Mouse (Mus musculus) hindbrain, embryonic 10.5 days (tissue): ENCODE measurements around the gene Ap4b1. TPM values are rescaled to one million over a fixed set of nuclear protein-coding genes. Genes with fewer than 3 reads are reported as not detected.
A peak's percentile ranks its signal among the peaks of the same experiment; 100 is the strongest.
"Not testable (repeated sequence)": the region's sequence is repeated elsewhere in the genome, so short reads cannot be mapped to it uniquely, and the experiment has no call there.

Experiments
- DNase-seq: peaks from one replicate; pipeline ENCODE4 v3.0.0-alpha.2; 2017; ENCODE audit warnings: low spot score
- H3K27ac ChIP-seq: fragments of 300-500 bp; sonication (generic); 2 replicates; pipeline ENCODE4 v1.5.1; 2016; ENCODE audit warnings: mild to moderate bottlenecking, moderate library complexity
- H3K27me3 ChIP-seq: fragments of 300-500 bp; sonication (generic); 2 replicates; pipeline ENCODE4 v1.6.1; 2016; ENCODE audit warnings: mild to moderate bottlenecking; ENCODE audit not compliant: poor library complexity, insufficient read depth, severe bottlenecking
- H3K36me3 ChIP-seq: fragments of 300-500 bp; sonication (generic); 2 replicates; pipeline ENCODE4 v1.6.1; 2016; ENCODE audit warnings: mild to moderate bottlenecking, moderate library complexity
- H3K4me1 ChIP-seq: fragments of 300-500 bp; sonication (generic); replicated peaks from 2 replicates; pipeline ENCODE4 v1.6.1; 2016; ENCODE audit warnings: mild to moderate bottlenecking
- H3K4me3 ChIP-seq: fragments of 300-500 bp; sonication (generic); 2 replicates; pipeline ENCODE4 v1.5.1; 2016; ENCODE audit warnings: mild to moderate bottlenecking, moderate library complexity
- H3K9me3 ChIP-seq: fragments of 300-500 bp; sonication (generic); 2 replicates; pipeline ENCODE4 v1.6.1; 2016; ENCODE audit warnings: mild to moderate bottlenecking, moderate library complexity
- WGBS: fragments of 180-500 bp; shearing (Covaris S2); methylation state at CpG from one replicate; pipeline ENCODE4 v1.1.7; 2016; 5-methylcytosine and 5-hydroxymethylcytosine counted together
- polyA plus RNA-seq: library from polyadenylated mRNA; unstranded; fragments of >200 nt; fragmentation: Nextera tagmentation; extraction: Ambion mirVana; gene quantifications from 2 replicates; pipeline ENCODE4 v1.2.1, GENCODE M21; 2016

Gene Ap4b1
- polyA plus RNA-seq, 1 experiment from 2014 or later: 22.1 TPM

DNA sequence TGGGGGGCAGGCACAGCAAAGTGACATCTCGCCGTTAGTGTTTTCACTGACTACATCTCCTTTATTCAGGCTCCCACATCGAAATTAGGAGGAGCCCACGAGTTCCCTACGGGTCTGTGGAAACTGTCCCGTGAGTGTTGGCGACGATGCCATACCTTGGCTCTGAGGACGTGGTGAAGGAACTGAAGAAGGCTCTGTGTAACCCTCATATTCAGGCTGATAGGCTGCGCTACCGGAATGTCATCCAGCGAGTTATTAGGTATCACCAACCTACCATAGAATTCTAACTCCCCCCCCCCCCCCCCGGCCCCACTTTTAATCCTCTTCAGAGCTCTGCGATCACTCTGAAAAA lies 455 bp downstream of the Ap4b1 start:
- Histone ChIP-seq H3K27ac (peak overlapping the region; percentile 94), H3K36me3 (peaks cover 37% of the 10 kb centered on the region), H3K9me3 (no peaks in the 10 kb centered on the region), H3K4me3 (peak overlapping the region; percentile 81), H3K27me3 (no peaks in the 10 kb centered on the region), H3K4me1 (peaks cover 20% of the 10 kb centered on the region)
- WGBS: 3% methylated on average over 14 of the region's 14 CpGs
- DNase-seq: no peak

DNA sequence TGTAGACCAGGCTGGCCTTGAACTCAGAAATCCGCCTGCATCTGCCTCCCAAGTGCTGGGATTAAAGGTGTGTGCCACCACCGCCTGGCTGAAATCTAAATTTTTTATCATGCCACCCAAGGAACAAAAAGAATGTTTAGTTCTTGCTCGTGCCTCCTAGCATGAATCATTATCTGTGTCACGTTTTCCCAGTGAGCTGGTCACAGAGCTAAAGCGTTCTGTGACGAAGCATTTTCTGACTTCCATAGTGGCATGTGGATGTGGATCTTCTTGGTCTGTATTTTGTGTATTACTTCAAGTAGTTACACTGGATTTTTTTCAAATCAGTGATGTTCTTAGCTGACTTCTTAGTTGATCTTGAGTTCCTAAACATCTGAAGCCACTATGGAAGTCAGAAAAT lies 1.6 kb downstream of the Ap4b1 start:
- H3K27ac ChIP-seq: no peak overlapping the region
- peaks cover 20% of the 10 kb centered on the region for H3K4me1 ChIP-seq
- H3K9me3 ChIP-seq: no peaks in the 10 kb centered on the region
- peaks cover 39% of the 10 kb centered on the region for H3K36me3 ChIP-seq
- DNase-seq: no peak
- no peaks in the 10 kb centered on the region for H3K27me3 ChIP-seq
- no peak overlapping the region for H3K4me3 ChIP-seq
- WGBS: 90% methylated on average over 6 of the region's 6 CpGs

DNA sequence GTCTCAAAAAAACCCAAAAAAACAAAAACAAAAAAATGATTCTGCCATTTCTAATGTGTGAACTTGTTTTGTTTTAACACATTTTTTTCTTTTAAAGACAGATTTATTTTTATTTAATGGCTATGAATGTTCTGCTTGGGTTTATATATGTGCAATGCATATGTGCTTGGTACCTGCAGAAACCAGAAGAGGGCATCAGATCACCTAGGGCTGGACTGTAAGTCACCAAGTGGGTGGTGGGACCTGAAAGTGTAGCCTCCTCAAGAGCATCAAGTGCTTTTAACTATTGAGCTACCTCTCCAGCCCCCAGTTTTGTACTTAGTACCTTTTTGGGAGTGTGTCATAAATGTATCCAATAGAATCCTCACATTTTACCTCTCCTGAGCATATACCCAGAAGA lies 18.2 kb downstream of the Ap4b1 start:
- no peak overlapping the region for H3K4me3 ChIP-seq
- H3K36me3 ChIP-seq: peaks cover 8% of the 10 kb centered on the region
- no peaks in the 10 kb centered on the region for H3K9me3 ChIP-seq
- no peaks in the 10 kb centered on the region for H3K4me1 ChIP-seq
- no peaks in the 10 kb centered on the region for H3K27me3 ChIP-seq
- no peak overlapping the region for H3K27ac ChIP-seq
- no peak for DNase-seq

DNA sequence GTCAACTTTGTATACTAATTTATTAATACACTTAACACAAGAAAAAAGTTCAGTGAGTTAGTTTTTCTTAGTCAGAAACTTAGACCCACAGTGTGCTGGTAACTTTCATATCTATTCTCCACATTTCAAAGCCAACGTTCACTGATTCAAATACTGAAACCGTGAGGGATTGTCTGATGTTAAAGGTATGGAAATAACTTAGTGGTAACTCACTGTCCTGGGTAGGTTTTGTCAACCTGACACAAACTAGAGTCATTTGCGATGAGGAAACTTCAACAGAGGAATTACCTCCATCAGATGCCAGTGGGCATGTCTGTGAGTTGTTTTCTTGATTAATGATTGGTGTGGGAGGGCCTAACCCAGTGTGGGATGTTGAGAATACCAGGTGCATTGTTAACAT lies 19.7 kb downstream of the Ap4b1 start:
- no peaks in the 10 kb centered on the region for H3K27me3 ChIP-seq
- no peaks in the 10 kb centered on the region for H3K9me3 ChIP-seq
- 88% methylated on average over 3 of the region's 3 CpGs for WGBS
- no peak overlapping the region for H3K27ac ChIP-seq
- no peak overlapping the region for H3K4me3 ChIP-seq
- H3K4me1 ChIP-seq: no peaks in the 10 kb centered on the region
- DNase-seq: no peak
- no peaks in the 10 kb centered on the region for H3K36me3 ChIP-seq

DNA sequence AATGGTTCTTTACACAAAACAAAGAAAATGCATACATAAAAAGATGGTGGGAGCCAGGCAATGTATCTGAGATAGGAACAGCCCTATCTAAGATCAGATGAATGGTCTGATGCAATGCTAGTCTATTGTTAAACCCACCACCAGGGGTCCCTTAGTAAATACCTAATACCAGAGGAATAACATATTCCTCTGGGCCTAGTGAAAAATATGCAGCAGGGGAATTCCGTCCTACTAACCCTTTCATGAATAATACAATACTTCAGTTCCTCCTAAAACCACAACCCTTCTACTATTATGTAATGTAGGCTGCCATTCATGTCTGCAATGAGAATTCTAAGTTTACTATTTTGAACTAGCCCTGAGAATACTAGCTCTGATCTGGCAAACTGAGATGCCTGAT lies 21.4 kb downstream of the Ap4b1 start:
- H3K27ac ChIP-seq, DNase-seq, H3K4me1 ChIP-seq, H3K27me3 ChIP-seq, H3K4me3 ChIP-seq, H3K9me3 ChIP-seq, H3K36me3 ChIP-seq: not testable (repeated sequence)
- WGBS: 71% methylated on average over 1 of the region's 1 CpGs

DNA sequence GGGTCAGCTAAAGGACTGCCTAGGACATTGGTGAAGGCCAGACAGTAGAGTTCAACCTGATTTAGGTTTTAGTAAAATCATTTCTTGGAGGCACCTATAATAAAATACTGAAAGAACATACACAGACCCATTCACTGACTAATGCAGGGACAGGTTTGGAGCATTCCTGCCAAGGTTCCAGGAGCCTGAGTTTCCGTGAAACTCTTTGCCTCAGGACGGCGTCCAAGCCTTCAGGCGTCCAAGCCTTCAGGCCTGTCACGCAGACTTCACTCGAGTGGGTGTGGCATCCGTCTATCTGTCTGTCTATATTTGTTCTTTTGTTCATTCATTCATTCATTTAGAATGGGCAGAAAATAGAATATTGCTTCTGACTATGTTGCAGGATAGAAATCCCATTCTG lies 21.8 kb downstream of the Ap4b1 start:
- H3K4me3 ChIP-seq: no peak overlapping the region
- no peak overlapping the region for H3K27ac ChIP-seq
- H3K4me1 ChIP-seq: no peaks in the 10 kb centered on the region
- no peaks in the 10 kb centered on the region for H3K9me3 ChIP-seq
- no peaks in the 10 kb centered on the region for H3K36me3 ChIP-seq
- DNase-seq: no peak
- no peaks in the 10 kb centered on the region for H3K27me3 ChIP-seq
- 84% methylated on average over 7 of the region's 7 CpGs for WGBS

DNA sequence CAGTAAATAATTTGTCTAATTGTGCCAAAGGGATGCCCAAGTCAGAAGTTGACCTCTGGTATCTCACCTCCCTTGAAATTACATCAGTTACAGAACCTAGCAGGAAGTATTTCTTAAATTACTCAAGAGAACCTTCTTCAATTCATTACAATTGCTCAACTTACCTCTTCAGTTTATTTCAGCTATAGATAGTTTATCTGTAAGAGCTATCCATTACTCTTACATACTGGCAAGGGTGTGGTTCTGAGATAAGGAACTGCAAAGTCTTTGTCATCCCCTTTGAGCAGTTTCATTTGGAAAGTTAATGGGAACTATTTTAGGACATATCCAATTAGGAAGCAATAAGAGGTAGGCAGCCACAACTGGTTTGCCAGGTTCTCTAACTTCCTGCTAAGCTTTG lies 23.1 kb downstream of the Ap4b1 start, which contains the start of gene Bcl2l15:
Bcl2l15 (plus strand) TSS at position 176 of the 400 bp plus-strand sequence.
- no peak for DNase-seq
- Histone ChIP-seq H3K27ac (no peak within 1 kb of the TSS), H3K27me3 (no peaks in the 10 kb centered on the region), H3K36me3 (no peaks in the 10 kb centered on the region), H3K4me1 (no peaks in the 10 kb centered on the region), H3K4me3 (no peak within 1 kb of the TSS), H3K9me3 (no peaks in the 10 kb centered on the region)

DNA sequence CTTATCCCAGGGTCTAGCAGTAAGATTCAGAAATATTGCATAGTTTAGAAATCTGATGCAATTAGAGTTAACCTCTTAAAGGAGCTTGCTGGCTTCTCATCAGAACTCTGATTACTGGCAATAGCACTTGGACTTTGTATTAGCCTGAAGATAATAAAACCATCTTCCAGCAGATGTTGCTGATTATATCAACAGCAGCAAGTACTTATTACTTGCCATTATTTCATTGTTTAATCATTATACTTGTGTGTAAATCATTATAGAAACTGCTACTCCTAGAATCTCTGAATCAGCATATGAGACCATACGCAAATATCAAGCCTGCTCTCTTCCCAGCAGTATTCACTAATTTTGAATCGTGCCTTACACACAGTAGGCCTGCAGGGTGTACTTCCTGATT lies 24.7 kb downstream of the Ap4b1 start:
- no peak overlapping the region for H3K27ac ChIP-seq
- no peak overlapping the region for H3K4me3 ChIP-seq
- no peaks in the 10 kb centered on the region for H3K27me3 ChIP-seq
- no peaks in the 10 kb centered on the region for H3K9me3 ChIP-seq
- no peak for DNase-seq
- no peaks in the 10 kb centered on the region for H3K36me3 ChIP-seq
- no peaks in the 10 kb centered on the region for H3K4me1 ChIP-seq
- WGBS: 96% methylated on average over 2 of the region's 2 CpGs

DNA sequence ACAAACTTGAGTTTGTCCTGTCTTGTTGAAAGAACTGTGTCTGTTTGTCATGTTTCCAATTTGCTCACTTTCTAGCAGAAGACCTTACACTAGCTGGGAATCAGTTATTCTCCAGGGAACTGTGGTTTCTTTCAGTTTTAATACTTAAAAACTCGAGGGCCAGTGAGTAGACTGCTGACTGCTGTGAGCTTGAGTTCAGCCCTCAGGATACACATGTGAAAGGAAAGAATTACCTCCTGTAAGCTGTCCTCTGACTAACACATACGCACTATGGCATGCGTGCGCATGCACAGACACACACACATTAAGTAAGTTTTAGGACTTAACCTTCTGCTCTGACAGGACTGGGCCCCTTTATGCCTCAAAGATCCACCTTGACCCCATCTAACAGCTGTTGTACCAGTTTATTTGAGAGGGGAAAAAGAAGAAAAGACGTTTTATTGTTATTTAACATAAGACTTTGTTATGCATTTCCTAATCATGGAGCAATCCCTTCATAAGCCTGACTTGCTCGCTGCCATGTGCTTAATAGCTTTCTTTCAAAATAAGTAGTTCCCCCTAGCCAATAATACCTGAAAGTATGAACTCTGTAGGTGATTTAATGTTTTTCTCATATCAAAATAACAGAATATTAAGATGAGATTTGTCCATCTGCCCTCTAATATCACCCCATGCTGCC lies 26.1 kb downstream of the Ap4b1 start:
- Histone ChIP-seq H3K36me3 (no peaks in the 10 kb centered on the region), H3K9me3 (no peaks in the 10 kb centered on the region), H3K27me3 (no peaks in the 10 kb centered on the region), H3K27ac (no peak overlapping the region), H3K4me3 (no peak overlapping the region), H3K4me1 (no peaks in the 10 kb centered on the region)
- WGBS: 85% methylated on average over 6 of the region's 6 CpGs
- no peak for DNase-seq

DNA sequence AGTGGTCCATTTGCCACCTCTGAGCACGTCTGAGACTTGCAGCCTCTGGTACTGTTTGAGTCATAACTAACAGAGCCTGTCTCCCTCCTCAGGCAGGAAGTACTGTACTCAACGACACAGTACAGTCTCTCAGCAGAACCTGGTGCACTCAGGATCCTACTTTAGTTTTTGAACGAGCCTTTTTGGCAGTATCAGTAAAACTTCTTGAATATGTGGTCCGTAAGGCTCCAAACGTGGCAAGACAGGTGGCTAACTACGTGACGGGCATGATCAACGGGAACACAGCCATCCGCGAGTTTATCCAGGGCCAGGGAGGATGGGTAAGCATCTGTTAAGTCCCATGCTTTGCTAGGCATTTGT lies 26.6 kb downstream of the Ap4b1 start:
- Histone ChIP-seq H3K9me3 (no peaks in the 10 kb centered on the region), H3K27me3 (no peaks in the 10 kb centered on the region), H3K27ac (no peak overlapping the region), H3K4me1 (no peaks in the 10 kb centered on the region), H3K36me3 (no peaks in the 10 kb centered on the region), H3K4me3 (no peak overlapping the region)
- 86% methylated on average over 10 of the region's 10 CpGs for WGBS
- no peak for DNase-seq

DNA sequence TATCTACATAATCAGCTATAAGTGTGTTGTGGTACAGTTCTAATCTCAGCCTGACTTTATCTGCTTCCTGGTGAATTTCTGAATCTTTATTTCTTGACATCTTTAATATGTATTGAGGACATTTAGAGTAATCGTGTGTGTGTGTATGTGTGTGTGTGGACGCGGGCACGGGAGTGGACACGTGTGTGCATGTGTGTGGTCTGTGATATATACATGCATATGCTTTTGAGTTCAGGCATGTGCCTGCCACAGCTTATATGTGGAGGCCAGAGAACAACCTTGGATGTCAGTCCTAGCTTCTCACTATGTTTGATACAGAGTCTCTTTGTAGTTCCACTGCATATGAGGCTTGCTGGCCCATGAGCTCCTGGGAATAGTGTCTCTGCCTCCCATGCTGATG lies 27.1 kb downstream of the Ap4b1 start:
- WGBS: 98% methylated on average over 5 of the region's 5 CpGs
- Histone ChIP-seq H3K9me3 (no peaks in the 10 kb centered on the region), H3K27ac (no peak overlapping the region), H3K36me3 (no peaks in the 10 kb centered on the region), H3K4me1 (no peaks in the 10 kb centered on the region), H3K27me3 (no peaks in the 10 kb centered on the region), H3K4me3 (no peak overlapping the region)
- no peak for DNase-seq

DNA sequence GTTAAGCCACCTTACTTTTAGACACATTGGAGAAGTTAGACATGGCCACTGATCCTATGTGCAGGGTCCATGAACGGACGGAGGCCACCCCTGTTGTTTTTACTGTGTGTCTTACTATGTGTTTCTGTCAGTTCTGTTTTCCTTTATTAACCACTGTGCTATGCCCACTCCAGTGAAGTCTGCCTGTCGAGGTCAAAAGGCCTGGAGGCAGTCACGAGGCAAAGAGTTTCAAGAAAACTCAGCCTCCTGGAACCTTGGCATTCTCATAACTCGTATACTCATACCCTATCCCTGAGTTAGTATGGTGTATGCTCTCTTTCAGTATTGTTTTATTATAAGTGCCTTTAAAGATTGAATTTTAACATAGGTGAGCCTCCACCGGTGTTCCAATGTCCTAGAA lies 30.4 kb downstream of the Ap4b1 start:
- 88% methylated on average over 6 of the region's 6 CpGs for WGBS

DNA sequence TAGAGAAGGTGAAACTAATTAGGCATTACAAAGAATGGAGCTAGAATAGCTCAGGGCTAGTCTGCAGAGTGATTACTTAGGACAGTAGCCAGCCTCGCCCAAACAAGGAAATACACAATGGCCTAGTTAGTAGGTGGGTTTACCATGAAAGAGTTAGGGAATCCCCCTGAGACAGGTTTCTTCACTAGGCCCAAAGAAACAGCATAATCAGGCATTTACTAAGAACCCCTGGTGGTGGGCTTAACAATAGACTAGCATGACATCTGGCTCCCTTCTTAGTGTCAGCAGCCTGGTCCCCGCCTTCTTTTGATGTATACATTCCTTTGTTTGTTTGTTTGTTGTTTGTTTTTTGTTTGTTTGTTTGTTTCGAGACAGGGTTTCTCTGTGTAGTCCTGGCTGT lies 30.9 kb downstream of the Ap4b1 start:
- H3K4me3 ChIP-seq, H3K9me3 ChIP-seq, H3K4me1 ChIP-seq, H3K27me3 ChIP-seq, H3K36me3 ChIP-seq, DNase-seq, H3K27ac ChIP-seq: not testable (repeated sequence)
- 73% methylated on average over 3 of the region's 3 CpGs for WGBS

More for the DNA sequence above, 30.4 kb downstream of the Ap4b1 start:
- no peaks in the 10 kb centered on the region for H3K36me3 ChIP-seq
- no peak for DNase-seq
- no peak overlapping the region for H3K27ac ChIP-seq
- no peak overlapping the region for H3K4me3 ChIP-seq
- H3K9me3 ChIP-seq: no peaks in the 10 kb centered on the region
- H3K4me1 ChIP-seq: no peaks in the 10 kb centered on the region
- H3K27me3 ChIP-seq: no peaks in the 10 kb centered on the region

DNA sequence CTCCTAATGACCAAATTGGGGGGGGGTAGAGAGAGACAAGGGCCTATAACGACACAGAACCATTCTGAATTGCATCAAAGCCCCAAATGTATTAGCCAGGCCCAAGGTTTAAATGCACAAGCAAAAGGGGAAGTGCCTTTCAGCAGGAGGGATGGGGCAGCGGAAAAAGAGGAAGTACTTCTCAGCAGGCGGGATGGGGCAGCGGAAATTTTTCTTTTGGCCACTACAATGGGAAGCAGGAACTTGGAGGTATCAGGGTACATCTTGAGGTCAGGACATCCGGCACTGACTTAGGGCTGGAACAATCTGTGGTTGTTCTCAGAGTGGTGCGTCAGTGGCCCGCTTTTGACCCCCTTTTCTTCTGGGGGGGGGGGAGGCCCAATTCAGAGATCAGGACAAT lies 31.6 kb downstream of the Ap4b1 start:
- WGBS: 91% methylated on average over 7 of the region's 7 CpGs
- H3K27ac ChIP-seq, H3K27me3 ChIP-seq, H3K36me3 ChIP-seq, H3K9me3 ChIP-seq, H3K4me1 ChIP-seq, DNase-seq, H3K4me3 ChIP-seq: not testable (repeated sequence)
